Mouse (Mus musculus): Measurements from ENCODE around the gene Fabp3. TPM values are rescaled to one million over a fixed set of nuclear protein-coding genes. Genes with fewer than 3 reads are reported as not detected.

The Fabp3 gene
- polyA plus RNA-seq, 1 experiment from 2014 or later, result 143 TPM

DNA sequence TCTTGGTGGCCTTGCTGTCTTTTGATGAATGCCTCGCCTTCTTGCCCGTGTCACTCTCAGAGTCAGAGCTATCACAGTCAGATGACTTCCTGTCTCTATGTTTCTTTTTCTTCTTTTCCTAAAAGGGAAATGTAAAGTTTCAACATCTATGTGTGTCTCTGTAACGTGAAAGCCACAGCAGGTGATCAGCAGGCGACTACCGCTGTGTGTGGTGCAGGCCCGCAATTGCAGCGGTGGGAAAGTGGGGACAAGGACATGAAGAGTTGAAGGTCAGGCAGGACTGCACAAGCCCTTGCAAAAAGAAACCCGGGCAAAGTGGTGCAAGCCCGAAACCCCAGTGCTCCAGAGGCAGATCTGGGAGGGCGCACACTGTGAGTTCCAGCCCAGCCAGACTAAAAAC is 8.3 kb downstream of the Fabp3 start:
- Histone ChIP-seq H3K9ac (replicated peaks; ENCODE audit: low read depth, low read length) (no peak overlapping the region), H3K4me1 (replicated peaks; ENCODE audit: control insufficient read depth, insufficient read depth, low read length) (no peaks in the 10 kb centered on the region), H3K9me3 (ENCODE audit: control insufficient read depth, low read length) (no peaks in the 10 kb centered on the region), H3K36me3 (ENCODE audit: control insufficient read depth, insufficient read depth) (0 out of 2 replicates have a peak, but pooled peaks cover 4% of the 10 kb centered on the region), H3K4me2 (ENCODE audit: low read length) (no peak overlapping the region), H3K27me3 (replicated peaks; ENCODE audit: control insufficient read depth, insufficient read depth, low read length) (no peaks in the 10 kb centered on the region), H3K4me3 (replicated peaks; ENCODE audit: low read length) (no peak overlapping the region), H3K27ac (ENCODE audit: low read length) (no peak overlapping the region)
- WGBS, result 76% methylated on average over 10 of the region's 10 CpGs
- ATAC-seq, result no peak

DNA sequence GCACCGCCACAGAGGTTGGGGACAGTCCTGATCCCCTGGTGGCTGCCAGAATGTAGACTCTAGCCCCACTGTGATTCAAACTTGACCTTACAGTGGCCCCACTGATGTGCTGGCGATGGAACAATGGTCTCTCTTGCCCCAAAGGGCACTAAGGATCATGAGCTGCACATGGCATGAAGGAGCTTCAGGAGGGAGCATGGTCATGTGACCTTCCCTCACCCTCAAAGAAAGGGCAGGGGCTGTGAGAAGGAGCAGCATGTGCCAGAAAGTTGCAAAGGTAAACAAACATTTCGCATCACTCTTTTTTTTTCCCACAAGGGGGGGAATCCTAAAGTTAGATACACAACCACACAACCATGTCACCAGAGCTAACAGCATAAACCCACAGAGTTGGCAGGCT is 9.7 kb downstream of the Fabp3 start:
- Histone ChIP-seq H3K9ac (replicated peaks; ENCODE audit: low read depth, low read length) (no peak overlapping the region), H3K36me3 (ENCODE audit: control insufficient read depth, insufficient read depth) (peaks cover 7% of the 10 kb centered on the region; the same call in 1 of the 2 replicates), H3K4me3 (replicated peaks; ENCODE audit: low read length) (no peak overlapping the region), H3K9me3 (ENCODE audit: control insufficient read depth, low read length) (no peaks in the 10 kb centered on the region), H3K27me3 (replicated peaks; ENCODE audit: control insufficient read depth, insufficient read depth, low read length) (no peaks in the 10 kb centered on the region), H3K4me2 (ENCODE audit: low read length) (no peak overlapping the region), H3K4me1 (replicated peaks; ENCODE audit: control insufficient read depth, insufficient read depth, low read length) (no peaks in the 10 kb centered on the region), H3K27ac (ENCODE audit: low read length) (no peak overlapping the region)
- no peak for ATAC-seq
- 76% methylated on average over 3 of the region's 3 CpGs for WGBS

DNA sequence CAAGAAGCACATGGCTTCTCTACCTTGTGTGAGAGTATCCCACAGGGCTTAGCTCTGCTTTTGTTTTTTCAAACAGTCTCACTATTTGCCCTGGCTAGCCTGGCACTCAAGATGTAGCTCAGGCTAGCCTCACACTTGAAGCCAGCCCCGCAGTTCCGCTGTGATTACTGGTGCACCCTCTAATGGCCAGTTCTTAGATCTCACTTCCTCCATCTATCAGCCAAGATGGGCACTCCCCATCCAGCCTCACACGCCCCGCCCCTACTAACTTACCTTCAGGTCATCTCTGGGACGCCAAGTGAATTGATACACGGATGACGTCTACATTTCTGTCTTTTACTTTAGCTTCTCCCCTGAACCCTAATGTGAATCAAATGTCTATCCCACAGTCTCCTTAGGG is 11.2 kb downstream of the Fabp3 start:
- no peak overlapping the region for H3K4me2 ChIP-seq (ENCODE audit: low read length)
- WGBS, result 85% methylated on average over 7 of the region's 7 CpGs
- no peaks in the 10 kb centered on the region for H3K4me1 ChIP-seq (replicated peaks; ENCODE audit: control insufficient read depth, insufficient read depth, low read length)
- no peaks in the 10 kb centered on the region for H3K9me3 ChIP-seq (ENCODE audit: control insufficient read depth, low read length)
- peaks cover 10% of the 10 kb centered on the region for H3K36me3 ChIP-seq (ENCODE audit: control insufficient read depth, insufficient read depth)
- no peaks in the 10 kb centered on the region for H3K27me3 ChIP-seq (replicated peaks; ENCODE audit: control insufficient read depth, insufficient read depth, low read length)
- no peak for ATAC-seq
- H3K27ac ChIP-seq (ENCODE audit: low read length), result no peak overlapping the region
- H3K4me3 ChIP-seq (replicated peaks; ENCODE audit: low read length), result no peak overlapping the region
- no peak overlapping the region for H3K9ac ChIP-seq (replicated peaks; ENCODE audit: low read depth, low read length)

DNA sequence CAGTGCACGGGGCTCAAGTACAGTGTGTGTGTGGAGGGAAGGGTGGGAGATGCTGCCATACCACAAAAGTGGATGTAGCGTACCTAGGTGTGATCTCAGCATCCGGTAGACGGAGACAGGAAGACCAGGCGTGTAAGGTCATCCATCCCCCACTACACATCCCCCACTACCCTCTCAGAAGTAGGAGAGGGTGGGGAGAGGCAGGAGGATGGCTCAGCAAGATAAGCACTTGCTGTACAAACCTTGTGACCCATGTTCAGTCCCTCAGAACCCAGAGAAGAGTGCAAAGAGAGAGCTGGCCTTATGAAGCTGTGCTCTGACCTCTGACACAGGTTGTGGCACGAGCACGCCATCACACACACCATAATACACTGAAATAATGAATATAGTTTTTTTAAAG is 13.2 kb downstream of the Fabp3 start:
- Histone ChIP-seq H3K36me3 (ENCODE audit: control insufficient read depth, insufficient read depth) (peaks cover 21% of the 10 kb centered on the region), H3K4me2 (ENCODE audit: low read length) (no peak overlapping the region), H3K27me3 (replicated peaks; ENCODE audit: control insufficient read depth, insufficient read depth, low read length) (no peaks in the 10 kb centered on the region), H3K9ac (replicated peaks; ENCODE audit: low read depth, low read length) (no peak overlapping the region), H3K4me3 (replicated peaks; ENCODE audit: low read length) (no peak overlapping the region), H3K9me3 (ENCODE audit: control insufficient read depth, low read length) (no peaks in the 10 kb centered on the region), H3K27ac (ENCODE audit: low read length) (no peak overlapping the region), H3K4me1 (replicated peaks; ENCODE audit: control insufficient read depth, insufficient read depth, low read length) (no peaks in the 10 kb centered on the region)
- 96% methylated on average over 7 of the region's 7 CpGs for WGBS
- no peak for ATAC-seq

DNA sequence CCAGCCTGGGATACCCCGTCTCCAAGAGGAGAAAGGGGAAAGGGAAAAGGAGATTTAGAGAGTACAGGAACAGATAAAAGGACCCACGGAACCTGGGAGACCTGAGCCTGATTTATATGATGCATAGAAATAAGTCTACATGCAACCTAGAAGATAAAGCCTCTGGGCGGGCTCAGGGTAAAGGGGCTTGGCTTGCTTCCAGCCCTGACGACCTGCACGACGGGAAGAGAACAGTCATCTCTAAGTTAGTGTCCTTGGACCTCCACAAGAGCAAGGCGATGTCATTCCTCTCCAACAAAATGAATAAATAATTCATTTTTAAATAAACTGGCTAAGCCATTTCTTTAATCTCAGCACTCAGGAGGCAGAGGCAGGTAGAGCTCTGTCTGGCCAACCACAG is 14.2 kb downstream of the Fabp3 start:
- ATAC-seq, result no peak
- 70% methylated on average over 7 of the region's 7 CpGs for WGBS
- Histone ChIP-seq H3K27me3 (replicated peaks; ENCODE audit: control insufficient read depth, insufficient read depth, low read length) (no peaks in the 10 kb centered on the region), H3K4me1 (replicated peaks; ENCODE audit: control insufficient read depth, insufficient read depth, low read length) (no peaks in the 10 kb centered on the region), H3K4me2 (ENCODE audit: low read length) (no peak overlapping the region), H3K9me3 (ENCODE audit: control insufficient read depth, low read length) (no peaks in the 10 kb centered on the region), H3K9ac (replicated peaks; ENCODE audit: low read depth, low read length) (no peak overlapping the region), H3K27ac (ENCODE audit: low read length) (no peak overlapping the region), H3K4me3 (replicated peaks; ENCODE audit: low read length) (no peak overlapping the region), H3K36me3 (ENCODE audit: control insufficient read depth, insufficient read depth) (peaks cover 21% of the 10 kb centered on the region)

DNA sequence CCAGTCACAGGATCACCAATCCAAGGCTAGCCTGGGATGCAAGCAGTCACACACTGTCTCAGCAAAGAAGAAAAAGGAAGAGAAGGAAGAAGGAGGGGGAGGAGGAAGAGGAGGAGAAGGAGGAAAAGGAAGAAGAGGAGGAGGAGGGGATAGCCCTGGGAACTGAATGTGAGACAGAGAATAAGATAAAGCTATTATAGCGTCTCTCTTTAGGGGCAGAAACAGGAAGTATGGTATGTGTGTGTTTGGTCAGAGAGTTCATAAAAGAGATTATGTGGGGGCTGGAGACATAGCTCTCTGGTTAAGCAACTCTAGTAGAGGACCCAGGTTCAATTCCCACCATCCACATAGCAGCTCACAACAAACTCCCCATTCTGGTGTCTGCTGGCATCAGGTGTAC is 14.8 kb downstream of the Fabp3 start:
- 86% methylated on average over 1 of the region's 1 CpGs for WGBS
- Histone ChIP-seq H3K4me1 (replicated peaks; ENCODE audit: control insufficient read depth, insufficient read depth, low read length) (no peaks in the 10 kb centered on the region), H3K36me3 (ENCODE audit: control insufficient read depth, insufficient read depth) (peaks cover 21% of the 10 kb centered on the region), H3K27ac (ENCODE audit: low read length) (no peak overlapping the region), H3K4me2 (ENCODE audit: low read length) (no peak overlapping the region), H3K4me3 (replicated peaks; ENCODE audit: low read length) (no peak overlapping the region), H3K9me3 (ENCODE audit: control insufficient read depth, low read length) (no peaks in the 10 kb centered on the region), H3K9ac (replicated peaks; ENCODE audit: low read depth, low read length) (no peak overlapping the region), H3K27me3 (replicated peaks; ENCODE audit: control insufficient read depth, insufficient read depth, low read length) (no peaks in the 10 kb centered on the region)
- ATAC-seq, result no peak

DNA sequence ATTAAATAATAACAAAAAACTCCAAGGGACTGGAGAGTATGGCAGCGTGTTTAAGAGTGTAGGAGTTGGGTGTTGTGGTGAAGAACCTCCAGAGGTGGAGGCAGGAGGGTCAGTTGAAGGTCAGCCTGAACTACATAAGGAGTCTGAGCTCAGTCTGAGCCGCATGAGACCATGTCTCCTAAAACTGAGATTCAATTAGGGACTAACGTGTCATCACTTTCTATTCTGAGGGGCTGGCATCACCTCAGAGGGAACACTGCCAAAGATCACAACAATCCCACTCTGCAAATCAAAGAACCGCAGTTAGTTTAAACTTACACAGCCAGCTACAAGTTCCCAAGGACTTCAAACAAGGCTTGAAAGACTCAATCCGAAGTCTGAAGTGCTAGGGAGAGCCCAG is 15.2 kb downstream of the Fabp3 start:
- H3K27ac ChIP-seq (ENCODE audit: low read length), result no peak overlapping the region
- H3K4me2 ChIP-seq (ENCODE audit: low read length), result no peak overlapping the region
- H3K4me1 ChIP-seq (replicated peaks; ENCODE audit: control insufficient read depth, insufficient read depth, low read length), result no peaks in the 10 kb centered on the region
- WGBS, result 64% methylated on average over 5 of the region's 5 CpGs
- H3K9ac ChIP-seq (replicated peaks; ENCODE audit: low read depth, low read length), result no peak overlapping the region
- H3K36me3 ChIP-seq (ENCODE audit: control insufficient read depth, insufficient read depth), result peaks cover 21% of the 10 kb centered on the region
- no peaks in the 10 kb centered on the region for H3K27me3 ChIP-seq (replicated peaks; ENCODE audit: control insufficient read depth, insufficient read depth, low read length)
- no peak overlapping the region for H3K4me3 ChIP-seq (replicated peaks; ENCODE audit: low read length)
- ATAC-seq, result no peak
- H3K9me3 ChIP-seq (ENCODE audit: control insufficient read depth, low read length), result no peaks in the 10 kb centered on the region

DNA sequence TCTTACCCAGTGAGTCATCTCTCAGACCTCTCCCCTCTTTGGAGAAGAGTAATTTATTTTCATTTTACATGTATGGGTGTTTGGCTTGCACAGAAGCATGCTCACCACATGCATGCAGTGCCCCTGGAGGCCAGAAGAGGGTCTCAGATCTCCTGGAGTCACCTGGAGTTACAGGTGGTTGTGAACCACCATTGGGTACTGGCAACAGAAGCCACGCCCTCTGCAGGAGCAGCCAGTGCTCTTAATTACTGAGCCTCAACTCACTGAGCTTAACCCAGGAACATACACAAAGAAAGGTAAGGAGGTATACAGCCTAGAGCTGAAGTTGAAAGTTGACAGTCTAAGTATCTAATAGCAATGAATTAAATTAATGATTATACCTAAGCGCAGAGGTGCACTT is 17.1 kb downstream of the Fabp3 start:
- Histone ChIP-seq H3K4me3 (replicated peaks; ENCODE audit: low read length) (no peak overlapping the region), H3K9ac (replicated peaks; ENCODE audit: low read depth, low read length) (no peak overlapping the region), H3K27me3 (replicated peaks; ENCODE audit: control insufficient read depth, insufficient read depth, low read length) (no peaks in the 10 kb centered on the region), H3K36me3 (ENCODE audit: control insufficient read depth, insufficient read depth) (peaks cover 21% of the 10 kb centered on the region), H3K4me1 (replicated peaks; ENCODE audit: control insufficient read depth, insufficient read depth, low read length) (no peaks in the 10 kb centered on the region), H3K27ac (ENCODE audit: low read length) (no peak overlapping the region), H3K4me2 (ENCODE audit: low read length) (no peak overlapping the region), H3K9me3 (ENCODE audit: control insufficient read depth, low read length) (no peaks in the 10 kb centered on the region)
- 96% methylated on average over 2 of the region's 2 CpGs for WGBS
- ATAC-seq, result no peak

DNA sequence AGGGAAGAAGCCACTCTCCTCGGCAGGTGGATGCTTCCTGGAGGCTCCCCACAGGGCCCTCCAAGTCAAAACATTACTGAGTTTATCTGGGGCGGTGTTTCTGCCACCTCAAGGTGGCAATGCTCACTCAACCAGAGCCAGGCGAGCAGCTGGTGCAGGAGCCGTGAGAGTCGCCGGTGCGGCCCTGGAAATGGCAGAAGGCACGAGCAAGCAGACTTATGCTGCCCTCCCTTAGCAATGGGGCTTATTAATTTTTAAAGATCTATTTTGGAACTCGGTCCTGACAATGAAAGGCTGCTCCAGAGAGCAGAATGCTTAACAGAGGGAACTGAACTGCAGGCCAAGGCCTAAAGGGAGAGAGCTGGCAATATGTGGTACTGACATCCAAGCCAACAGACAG is 19.0 kb downstream of the Fabp3 start:
- no peak for ATAC-seq
- H3K4me3 ChIP-seq (replicated peaks; ENCODE audit: low read length), result no peak overlapping the region
- H3K27me3 ChIP-seq (replicated peaks; ENCODE audit: control insufficient read depth, insufficient read depth, low read length), result no peaks in the 10 kb centered on the region
- WGBS, result 78% methylated on average over 9 of the region's 9 CpGs
- no peaks in the 10 kb centered on the region for H3K4me1 ChIP-seq (replicated peaks; ENCODE audit: control insufficient read depth, insufficient read depth, low read length)
- H3K27ac ChIP-seq (ENCODE audit: low read length), result no peak overlapping the region
- H3K4me2 ChIP-seq (ENCODE audit: low read length), result no peak overlapping the region
- H3K36me3 ChIP-seq (ENCODE audit: control insufficient read depth, insufficient read depth), result peaks cover 18% of the 10 kb centered on the region
- H3K9me3 ChIP-seq (ENCODE audit: control insufficient read depth, low read length), result no peaks in the 10 kb centered on the region
- no peak overlapping the region for H3K9ac ChIP-seq (replicated peaks; ENCODE audit: low read depth, low read length)

DNA sequence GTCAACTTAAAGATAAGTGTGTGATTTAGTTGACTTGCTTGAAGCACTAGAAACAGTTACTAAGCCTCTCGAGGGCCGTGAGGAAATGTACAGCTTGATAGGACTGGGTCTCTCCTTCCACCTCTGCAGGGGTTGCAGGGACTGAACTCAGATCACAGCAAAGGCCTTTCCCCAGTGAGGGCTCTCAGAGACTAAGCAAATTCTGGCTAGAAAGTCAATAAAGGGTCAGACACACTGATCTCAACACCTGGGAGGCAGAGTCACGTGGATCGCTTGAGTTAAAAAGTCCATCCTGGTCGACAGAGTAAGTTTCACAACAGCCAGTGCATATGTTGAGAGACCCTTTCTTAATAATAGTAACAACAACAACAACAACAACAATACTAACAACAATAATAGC is 27.5 kb downstream of the Fabp3 start:
- no peak for ATAC-seq
- H3K9ac ChIP-seq (replicated peaks; ENCODE audit: low read depth, low read length), result no peak overlapping the region
- H3K9me3 ChIP-seq (ENCODE audit: control insufficient read depth, low read length), result no peaks in the 10 kb centered on the region
- peaks cover 4% of the 10 kb centered on the region; the same call in 1 of the 2 replicates for H3K36me3 ChIP-seq (ENCODE audit: control insufficient read depth, insufficient read depth)
- no peak overlapping the region for H3K27ac ChIP-seq (ENCODE audit: low read length)
- no peaks in the 10 kb centered on the region for H3K4me1 ChIP-seq (replicated peaks; ENCODE audit: control insufficient read depth, insufficient read depth, low read length)
- H3K4me3 ChIP-seq (replicated peaks; ENCODE audit: low read length), result no peak overlapping the region
- 91% methylated on average over 5 of the region's 5 CpGs for WGBS
- H3K4me2 ChIP-seq (ENCODE audit: low read length), result no peak overlapping the region
- H3K27me3 ChIP-seq (replicated peaks; ENCODE audit: control insufficient read depth, insufficient read depth, low read length), result no peaks in the 10 kb centered on the region
